Mouse (Mus musculus): ENCODE results near the gene Ccdc162. TPM values are rescaled to one million over a fixed set of nuclear protein-coding genes. Genes with fewer than 3 reads are reported as not detected.
A peak's percentile ranks its signal among the peaks of the same experiment; 100 is the strongest.

Ccdc162 gene
- total RNA-seq, 1 experiment = 0.40 TPM

DNA sequence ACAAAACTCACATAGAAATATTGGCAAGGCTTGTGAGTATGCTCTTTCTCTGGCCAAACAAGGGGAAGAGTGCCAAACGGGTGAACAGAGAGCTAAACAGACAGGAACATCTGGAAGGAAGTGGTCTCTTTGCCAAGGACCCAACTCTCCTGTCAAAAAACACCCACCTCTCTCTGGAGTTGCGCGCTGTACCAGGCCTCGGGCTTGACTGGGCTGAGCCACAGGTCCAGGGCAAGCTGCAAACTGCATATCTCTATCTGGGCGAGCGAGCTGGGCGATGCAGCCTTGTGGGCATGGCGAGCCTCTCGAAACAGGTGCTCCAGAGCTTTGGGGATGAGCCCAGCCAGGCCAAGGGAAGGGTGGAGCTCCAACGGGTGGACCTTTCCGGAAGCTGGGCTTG is 82.6 kb downstream of the Ccdc162 start:
- TF ChIP-seq MAFK (IDR thresholded peaks at IDR 0.05; ENCODE audit: insufficient read depth, low read depth, low read length) = no peak
- TF ChIP-seq ZNF384 (IDR thresholded peaks at IDR 0.05; ENCODE audit: low read depth, low read length) = no peak
- TF ChIP-seq ZC3H11A (IDR thresholded peaks at IDR 0.05; ENCODE audit: borderline replicate concordance, low read depth, low read length) = no peak
- no peak for TF ChIP-seq HCFC1 (IDR thresholded peaks at IDR 0.05; ENCODE audit: borderline replicate concordance, insufficient read depth, low read length)
- TF ChIP-seq CHD2 (IDR thresholded peaks at IDR 0.05; ENCODE audit: low read depth, low read length) = no peak
- Histone ChIP-seq H3K27ac (ENCODE audit: insufficient read depth, low read depth, low read length, poor library complexity, severe bottlenecking) (no peak overlapping the region), H3K4me1 (ENCODE audit: control insufficient read depth in 2 of 2, insufficient read depth in 2 of 2, low read length in 2 of 2, poor library complexity in 1 of 2) (no peaks in the 10 kb centered on the region), H3K9ac (ENCODE audit: insufficient read depth, low read depth, low read length, poor library complexity, severe bottlenecking) (no peak overlapping the region), H3K4me3 (ENCODE audit: insufficient read depth in 1 of 2, low read depth in 1 of 2, low read length in 2 of 2, poor library complexity in 1 of 2, severe bottlenecking in 1 of 2) (no peak overlapping the region), H3K9me3 (ENCODE audit: control insufficient read depth, insufficient read depth, low read depth, low read length) (no peaks in the 10 kb centered on the region), H3K36me3 (ENCODE audit: control insufficient read depth, insufficient read depth, low read length, poor library complexity, severe bottlenecking) (no peaks in the 10 kb centered on the region)
- no peak for DNase-seq (ENCODE audit: low read depth, low spot score)
- in situ Hi-C loops (cut with MboI; ENCODE audit: low sequenced_read_pairs in 2 of 2, unreplicated experiment in 2 of 2) = loop anchor here in 1 of 2 experiments (10.0 kb wide), 1 partner anchor 119 kb away; the partner anchor contains the start of gene Cd164

DNA sequence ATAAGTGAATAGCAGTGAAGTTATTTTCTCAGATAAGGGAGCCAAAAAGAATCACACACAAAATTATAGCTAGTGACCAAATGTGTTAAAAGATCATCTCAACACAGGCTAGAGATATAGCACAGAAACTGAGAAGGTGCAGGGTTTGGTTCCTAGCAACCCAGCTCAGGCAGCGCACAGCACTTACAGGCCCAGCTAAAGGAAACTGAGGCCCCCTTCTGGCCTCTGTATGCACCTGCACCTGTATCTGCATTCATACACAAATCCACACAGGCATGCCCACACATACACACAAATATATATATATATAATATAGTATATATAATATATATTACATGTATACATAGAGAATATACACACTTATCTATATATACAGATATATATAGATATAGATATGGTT is 84.4 kb downstream of the Ccdc162 start:
- in situ Hi-C loops (cut with MboI; ENCODE audit: low sequenced_read_pairs in 2 of 2, unreplicated experiment in 2 of 2) = loop anchor here in 1 of 2 experiments (10.0 kb wide), 1 partner anchor 117 kb away; the partner anchor contains the start of gene Cd164
- H3K4me1 ChIP-seq (ENCODE audit: control insufficient read depth in 2 of 2, insufficient read depth in 2 of 2, low read length in 2 of 2, poor library complexity in 1 of 2) = peaks cover 0 to 5% of the 10 kb centered on the region in 2 experiments; a peak in 1 of 4 replicates
- no peaks in the 10 kb centered on the region for H3K9me3 ChIP-seq (ENCODE audit: control insufficient read depth, insufficient read depth, low read depth, low read length)
- H3K36me3 ChIP-seq (ENCODE audit: control insufficient read depth, insufficient read depth, low read length, poor library complexity, severe bottlenecking) = no peaks in the 10 kb centered on the region
- no peak for TF ChIP-seq CHD2 (IDR thresholded peaks at IDR 0.05; ENCODE audit: low read depth, low read length)
- no peak for TF ChIP-seq MAFK (IDR thresholded peaks at IDR 0.05; ENCODE audit: insufficient read depth, low read depth, low read length)
- TF ChIP-seq ZC3H11A (IDR thresholded peaks at IDR 0.05; ENCODE audit: borderline replicate concordance, low read depth, low read length) = 0 out of 2 replicates have a peak, but pooled peaks have one; percentile 16
- no peak for TF ChIP-seq HCFC1 (IDR thresholded peaks at IDR 0.05; ENCODE audit: borderline replicate concordance, insufficient read depth, low read length)
- H3K9ac ChIP-seq (ENCODE audit: insufficient read depth, low read depth, low read length, poor library complexity, severe bottlenecking) = no peak overlapping the region
- no peak overlapping the region for H3K4me3 ChIP-seq (ENCODE audit: insufficient read depth in 1 of 2, low read depth in 1 of 2, low read length in 2 of 2, poor library complexity in 1 of 2, severe bottlenecking in 1 of 2)
- DNase-seq (ENCODE audit: low read depth, low spot score) = no peak
- no peak overlapping the region for H3K27ac ChIP-seq (ENCODE audit: insufficient read depth, low read depth, low read length, poor library complexity, severe bottlenecking)

DNA sequence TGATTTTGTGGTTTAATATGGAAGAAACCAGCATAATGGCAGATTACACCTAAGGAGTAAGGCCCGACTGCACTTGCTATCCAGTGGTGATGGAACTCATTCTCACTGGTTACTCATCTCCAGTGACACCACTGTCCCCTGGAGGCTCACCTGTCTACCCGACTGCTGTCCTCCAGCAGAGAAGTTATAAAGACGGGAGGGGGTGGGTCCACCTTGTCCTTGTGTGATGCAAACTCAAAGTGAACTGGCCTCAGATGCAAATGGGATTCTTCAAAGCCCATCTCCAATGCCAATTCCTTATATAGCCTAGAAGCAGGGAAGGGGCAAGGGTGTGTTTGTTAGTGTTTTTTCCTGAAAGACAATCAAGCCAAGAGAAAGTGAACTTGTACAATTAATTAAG is 89.4 kb downstream of the Ccdc162 start:
- no peak for TF ChIP-seq CHD2 (IDR thresholded peaks at IDR 0.05; ENCODE audit: low read depth, low read length)
- TF ChIP-seq ZNF384 (IDR thresholded peaks at IDR 0.05; ENCODE audit: low read depth, low read length) = no peak
- no peak for TF ChIP-seq HCFC1 (IDR thresholded peaks at IDR 0.05; ENCODE audit: borderline replicate concordance, insufficient read depth, low read length)
- no peak for TF ChIP-seq MAFK (IDR thresholded peaks at IDR 0.05; ENCODE audit: insufficient read depth, low read depth, low read length)
- no peak for TF ChIP-seq ZC3H11A (IDR thresholded peaks at IDR 0.05; ENCODE audit: borderline replicate concordance, low read depth, low read length)
- Histone ChIP-seq H3K9ac (ENCODE audit: insufficient read depth, low read depth, low read length, poor library complexity, severe bottlenecking) (no peak overlapping the region), H3K4me3 (ENCODE audit: insufficient read depth in 1 of 2, low read depth in 1 of 2, low read length in 2 of 2, poor library complexity in 1 of 2, severe bottlenecking in 1 of 2) (no peak overlapping the region), H3K4me1 (ENCODE audit: control insufficient read depth in 2 of 2, insufficient read depth in 2 of 2, low read length in 2 of 2, poor library complexity in 1 of 2) (peaks cover 0 to 8% of the 10 kb centered on the region in 2 experiments; a peak in 1 of 4 replicates), H3K27ac (ENCODE audit: insufficient read depth, low read depth, low read length, poor library complexity, severe bottlenecking) (no peak overlapping the region), H3K9me3 (ENCODE audit: control insufficient read depth, insufficient read depth, low read depth, low read length) (no peaks in the 10 kb centered on the region), H3K36me3 (ENCODE audit: control insufficient read depth, insufficient read depth, low read length, poor library complexity, severe bottlenecking) (no peaks in the 10 kb centered on the region; the same call in 1 of the 2 replicates)
- DNase-seq (ENCODE audit: low read depth, low spot score) = no peak
- in situ Hi-C loops (cut with MboI; ENCODE audit: low sequenced_read_pairs in 2 of 2, unreplicated experiment in 2 of 2) = no loop called here

DNA sequence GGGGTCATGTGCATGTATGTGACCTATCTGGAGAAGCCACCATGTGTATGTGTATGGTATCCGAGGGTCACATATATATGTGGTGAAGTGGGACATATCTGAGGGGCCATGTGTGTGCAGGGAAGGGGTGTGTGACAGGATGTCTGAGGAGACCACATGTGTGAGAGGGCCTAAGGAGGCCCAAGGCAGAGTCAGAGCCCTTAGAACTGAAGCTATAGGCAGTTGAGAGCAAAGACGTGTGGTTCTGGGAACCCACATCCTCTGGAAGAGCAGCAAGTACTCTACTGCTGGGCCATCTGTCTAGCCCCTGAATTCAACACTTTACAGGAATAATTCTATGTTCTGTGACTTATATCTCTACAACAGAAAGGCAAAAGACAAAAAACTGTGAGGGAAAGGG is 96.4 kb downstream of the Ccdc162 start:
- Histone ChIP-seq H3K9me3 (ENCODE audit: control insufficient read depth, insufficient read depth, low read depth, low read length) (no peaks in the 10 kb centered on the region), H3K9ac (ENCODE audit: insufficient read depth, low read depth, low read length, poor library complexity, severe bottlenecking) (no peak overlapping the region), H3K36me3 (ENCODE audit: control insufficient read depth, insufficient read depth, low read length, poor library complexity, severe bottlenecking) (no peaks in the 10 kb centered on the region), H3K4me3 (ENCODE audit: insufficient read depth in 1 of 2, low read depth in 1 of 2, low read length in 2 of 2, poor library complexity in 1 of 2, severe bottlenecking in 1 of 2) (no peak overlapping the region), H3K27ac (ENCODE audit: insufficient read depth, low read depth, low read length, poor library complexity, severe bottlenecking) (no peak overlapping the region), H3K4me1 (ENCODE audit: control insufficient read depth in 2 of 2, insufficient read depth in 2 of 2, low read length in 2 of 2, poor library complexity in 1 of 2) (no peaks in the 10 kb centered on the region)
- DNase-seq (ENCODE audit: low read depth, low spot score) = no peak
- in situ Hi-C loops (cut with MboI; ENCODE audit: low sequenced_read_pairs in 2 of 2, unreplicated experiment in 2 of 2) = no loop called here
- TF ChIP-seq ZC3H11A (IDR thresholded peaks at IDR 0.05; ENCODE audit: borderline replicate concordance, low read depth, low read length) (no peak), MAFK (IDR thresholded peaks at IDR 0.05; ENCODE audit: insufficient read depth, low read depth, low read length) (no peak), ZNF384 (IDR thresholded peaks at IDR 0.05; ENCODE audit: low read depth, low read length) (no peak), CHD2 (IDR thresholded peaks at IDR 0.05; ENCODE audit: low read depth, low read length) (no peak), HCFC1 (IDR thresholded peaks at IDR 0.05; ENCODE audit: borderline replicate concordance, insufficient read depth, low read length) (no peak)

All from ES-E14 (cell line).